Mouse (Mus musculus): ENCODE results near the gene Cog7. TPM values are rescaled to one million over a fixed set of nuclear protein-coding genes. Genes with fewer than 3 reads are reported as not detected.

The Cog7 gene
- polyA plus RNA-seq, 1 experiment, result 9.9 TPM

- 62% methylated on average over 7 of the region's 7 CpGs for WGBS
- no peaks in the 10 kb centered on the region for H3K27me3 ChIP-seq (ENCODE audit: control insufficient read depth, insufficient read depth, low read length)
Measured at GRCm38 (mm10) chr7:121961913-121962570, 19.5 kb downstream of the Cog7 start.

GRCm38 (mm10) chr7:121955802-121956201 lies 25.7 kb downstream of the Cog7 start:
- no peak for TF ChIP-seq POLR2A (IDR thresholded peaks at IDR 0.05; ENCODE audit: low read depth, low read length)
- no peak for TF ChIP-seq CTCF (IDR thresholded peaks at IDR 0.05; ENCODE audit: extremely low read depth, insufficient read depth, insufficient read length, insufficient replicate concordance)
- no peaks in the 10 kb centered on the region for H3K4me1 ChIP-seq (ENCODE audit: control insufficient read depth, insufficient read depth, insufficient read length)
- 92% methylated on average over 12 of the region's 12 CpGs for WGBS
- no peak overlapping the region for H3K27ac ChIP-seq (ENCODE audit: insufficient read depth, low read length)
- no peaks in the 10 kb centered on the region for H3K27me3 ChIP-seq (ENCODE audit: control insufficient read depth, insufficient read depth, low read length)
- H3K36me3 ChIP-seq (ENCODE audit: control insufficient read depth, insufficient read depth, low read length), result peaks cover 7% of the 10 kb centered on the region; the same call in 1 of the 2 replicates
- DNase-seq (ENCODE audit: low read depth in 1 of 2, low spot score in 2 of 2), result no peak
- H3K4me3 ChIP-seq (ENCODE audit: extremely low read depth, insufficient read depth, insufficient read length), result no peak overlapping the region

More at GRCm38 (mm10) chr7:121961913-121962570, 19.5 kb downstream of the Cog7 start:
- TF ChIP-seq CTCF (IDR thresholded peaks at IDR 0.05; ENCODE audit: extremely low read depth, insufficient read depth, insufficient read length, insufficient replicate concordance) (no peak), POLR2A (IDR thresholded peaks at IDR 0.05; ENCODE audit: low read depth, low read length) (no peak)
- no peaks in the 10 kb centered on the region for H3K4me1 ChIP-seq (ENCODE audit: control insufficient read depth, insufficient read depth, insufficient read length)
- no peak overlapping the region for H3K4me3 ChIP-seq (ENCODE audit: extremely low read depth, insufficient read depth, insufficient read length)
- peaks cover 17% of the 10 kb centered on the region for H3K36me3 ChIP-seq (ENCODE audit: control insufficient read depth, insufficient read depth, low read length)
- no peak for DNase-seq (ENCODE audit: low read depth in 1 of 2, low spot score in 2 of 2)
- no peak overlapping the region for H3K27ac ChIP-seq (ENCODE audit: insufficient read depth, low read length)

GRCm38 (mm10) chr7:121954891-121955669 lies 26.4 kb downstream of the Cog7 start:
- DNase-seq (ENCODE audit: low read depth in 1 of 2, low spot score in 2 of 2), result no peak
- no peak overlapping the region for H3K27ac ChIP-seq (ENCODE audit: insufficient read depth, low read length)
- WGBS, result 91% methylated on average over 11 of the region's 11 CpGs
- no peaks in the 10 kb centered on the region for H3K27me3 ChIP-seq (ENCODE audit: control insufficient read depth, insufficient read depth, low read length)
- TF ChIP-seq POLR2A (IDR thresholded peaks at IDR 0.05; ENCODE audit: low read depth, low read length) (no peak), CTCF (IDR thresholded peaks at IDR 0.05; ENCODE audit: extremely low read depth, insufficient read depth, insufficient read length, insufficient replicate concordance) (no peak)
- H3K4me1 ChIP-seq (ENCODE audit: control insufficient read depth, insufficient read depth, insufficient read length), result no peaks in the 10 kb centered on the region
- peaks cover 4% of the 10 kb centered on the region; the same call in 1 of the 2 replicates for H3K36me3 ChIP-seq (ENCODE audit: control insufficient read depth, insufficient read depth, low read length)
- H3K4me3 ChIP-seq (ENCODE audit: extremely low read depth, insufficient read depth, insufficient read length), result no peak overlapping the region

GRCm38 (mm10) chr7:121947513-121947912 lies 34.0 kb downstream of the Cog7 start:
- no peaks in the 10 kb centered on the region for H3K4me1 ChIP-seq (ENCODE audit: control insufficient read depth, insufficient read depth, insufficient read length)
- WGBS, result 67% methylated on average over 4 of the region's 4 CpGs
- no peaks in the 10 kb centered on the region for H3K27me3 ChIP-seq (ENCODE audit: control insufficient read depth, insufficient read depth, low read length)
- TF ChIP-seq CTCF (IDR thresholded peaks at IDR 0.05; ENCODE audit: extremely low read depth, insufficient read depth, insufficient read length, insufficient replicate concordance), result no peak
- no peak for TF ChIP-seq POLR2A (IDR thresholded peaks at IDR 0.05; ENCODE audit: low read depth, low read length)
- H3K4me3 ChIP-seq (ENCODE audit: extremely low read depth, insufficient read depth, insufficient read length), result no peak overlapping the region
- DNase-seq (ENCODE audit: low read depth in 1 of 2, low spot score in 2 of 2), result no peak
- peaks cover 8% of the 10 kb centered on the region; the same call in 1 of the 2 replicates for H3K36me3 ChIP-seq (ENCODE audit: control insufficient read depth, insufficient read depth, low read length)
- H3K27ac ChIP-seq (ENCODE audit: insufficient read depth, low read length), result no peak overlapping the region

- no peaks in the 10 kb centered on the region for H3K27me3 ChIP-seq (ENCODE audit: control insufficient read depth, insufficient read depth, low read length)
- peaks cover 8% of the 10 kb centered on the region; the same call in 1 of the 2 replicates for H3K36me3 ChIP-seq (ENCODE audit: control insufficient read depth, insufficient read depth, low read length)
- TF ChIP-seq POLR2A (IDR thresholded peaks at IDR 0.05; ENCODE audit: low read depth, low read length) (no peak), CTCF (IDR thresholded peaks at IDR 0.05; ENCODE audit: extremely low read depth, insufficient read depth, insufficient read length, insufficient replicate concordance) (no peak)
- H3K27ac ChIP-seq (ENCODE audit: insufficient read depth, low read length), result no peak overlapping the region
- no peak for DNase-seq (ENCODE audit: low read depth in 1 of 2, low spot score in 2 of 2)
- H3K4me1 ChIP-seq (ENCODE audit: control insufficient read depth, insufficient read depth, insufficient read length), result no peaks in the 10 kb centered on the region
- H3K4me3 ChIP-seq (ENCODE audit: extremely low read depth, insufficient read depth, insufficient read length), result no peak overlapping the region
- 88% methylated on average over 5 of the region's 5 CpGs for WGBS
Measured at GRCm38 (mm10) chr7:121946196-121946595, 35.3 kb downstream of the Cog7 start.

GRCm38 (mm10) chr7:121942371-121942770 lies 39.1 kb downstream of the Cog7 start:
- Histone ChIP-seq H3K27ac (ENCODE audit: insufficient read depth, low read length) (no peak overlapping the region), H3K4me1 (ENCODE audit: control insufficient read depth, insufficient read depth, insufficient read length) (no peaks in the 10 kb centered on the region), H3K36me3 (ENCODE audit: control insufficient read depth, insufficient read depth, low read length) (peaks cover 5% of the 10 kb centered on the region; the same call in 1 of the 2 replicates), H3K4me3 (ENCODE audit: extremely low read depth, insufficient read depth, insufficient read length) (no peak overlapping the region), H3K27me3 (ENCODE audit: control insufficient read depth, insufficient read depth, low read length) (no peaks in the 10 kb centered on the region)
- WGBS, result 91% methylated on average over 2 of the region's 2 CpGs
- DNase-seq (ENCODE audit: low read depth in 1 of 2, low spot score in 2 of 2), result no peak
- TF ChIP-seq POLR2A (IDR thresholded peaks at IDR 0.05; ENCODE audit: low read depth, low read length) (no peak), CTCF (IDR thresholded peaks at IDR 0.05; ENCODE audit: extremely low read depth, insufficient read depth, insufficient read length, insufficient replicate concordance) (no peak)

All from spleen, adult 2 months (tissue).